Mouse (Mus musculus) midbrain, postnatal 0 days (tissue): ENCODE data around the gene Slc17a7. TPM values are rescaled to one million over a fixed set of nuclear protein-coding genes. Genes with fewer than 3 reads are reported as not detected.
A peak's percentile ranks its signal among the peaks of the same experiment; 100 is the strongest.
"Not testable (repeated sequence)": the region's sequence is repeated elsewhere in the genome, so short reads cannot be mapped to it uniquely, and the experiment has no call there.

Experiments
- ATAC-seq: fragments of 200-750 bp; cut with Nextera tagmentation; 2 replicates; pipeline ENCODE4 v1.8.0; 2017; ENCODE audit warnings: moderate number of reproducible peaks, mild to moderate bottlenecking, moderate TSS enrichment, moderate library complexity; ENCODE audit not compliant: low FRiP score
- DNase-seq: peaks from one replicate; pipeline ENCODE4 v3.0.0-alpha.2; 2015; ENCODE audit warnings: low spot score
- H3K27ac ChIP-seq: fragments of 300-500 bp; sonication (generic); 2 replicates; pipeline ENCODE4 v1.5.1; 2014; ENCODE audit warnings: low read depth, mild to moderate bottlenecking, low read length, mixed read lengths
- H3K27me3 ChIP-seq: fragments of 300-500 bp; sonication (generic); 2 replicates; pipeline ENCODE4 v1.6.1; 2014; ENCODE audit warnings: low read length, control low read depth, mixed read lengths; ENCODE audit not compliant: insufficient read depth
- H3K36me3 ChIP-seq: fragments of 300-500 bp; sonication (generic); 2 replicates; pipeline ENCODE4 v1.6.1; 2014; ENCODE audit warnings: low read length, control low read depth, mixed read lengths; ENCODE audit not compliant: insufficient read depth
- H3K4me1 ChIP-seq: fragments of 300-500 bp; sonication (generic); 2 replicates; pipeline ENCODE4 v1.6.1; 2014; ENCODE audit warnings: mild to moderate bottlenecking, control low read depth, antibody characterized with exemption, low read length, mixed read lengths; ENCODE audit not compliant: insufficient read depth
- H3K4me2 ChIP-seq: fragments of 300-500 bp; sonication (generic); 2 replicates; pipeline ENCODE4 v1.6.1; 2014; ENCODE audit warnings: low read depth, mild to moderate bottlenecking, low read length, mixed read lengths; ENCODE audit not compliant: poor library complexity, severe bottlenecking
- H3K4me3 ChIP-seq: fragments of 300-500 bp; sonication (generic); 2 replicates; pipeline ENCODE4 v1.5.1; 2014; ENCODE audit warnings: low read depth, mild to moderate bottlenecking, low read length, moderate library complexity
- H3K9ac ChIP-seq: fragments of 300-500 bp; sonication (generic); replicated peaks from 2 replicates; pipeline ENCODE4 v1.6.1; 2014; ENCODE audit warnings: mild to moderate bottlenecking, low read length, moderate library complexity, mixed read lengths; ENCODE audit not compliant: poor library complexity, severe bottlenecking
- H3K9me3 ChIP-seq: fragments of 300-500 bp; sonication (generic); 2 replicates; pipeline ENCODE4 v1.6.1; 2016; ENCODE audit warnings: low read length, control low read depth
- CTCF ChIP-seq: IDR thresholded peaks from 2 replicates; pipeline ENCODE4 v1.5.1; 2016; ENCODE audit warnings: antibody characterized with exemption, mild to moderate bottlenecking
- WGBS: fragments of 180-500 bp; shearing (Covaris S2); extraction: QIAGEN DNeasy Blood & Tissue Kit; methylation state at CpG from one replicate; pipeline ENCODE4 v1.1.7; 2014; 5-methylcytosine and 5-hydroxymethylcytosine counted together
- polyA plus RNA-seq: library from polyadenylated mRNA; unstranded; fragments of >200 nt; fragmentation: Nextera tagmentation; extraction: Ambion mirVana; gene quantifications from 2 replicates; pipeline ENCODE4 v1.2.1, GENCODE M21; 2015
- total RNA-seq: library from RNA; depleted of rRNA; stranded (reverse); fragments of >200 nt; gene quantifications from 2 replicates; pipeline ENCODE4 v1.2.3, GENCODE M21; 2014

Slc17a7 gene
- total and polyA plus RNA-seq, 2 experiments from 2014 or later, result 0.95 to 2.5 TPM

GRCm38 (mm10) chr7:45173772-45174171 lies 10.0 kb downstream of the Slc17a7 start:
- not testable (repeated sequence) for H3K9ac ChIP-seq, DNase-seq, H3K36me3 ChIP-seq, H3K4me1 ChIP-seq, H3K4me2 ChIP-seq, H3K4me3 ChIP-seq, H3K27ac ChIP-seq, H3K9me3 ChIP-seq, ATAC-seq
- peaks cover 58% of the 10 kb centered on the region for H3K27me3 ChIP-seq
- TF ChIP-seq CTCF, result peak; percentile 60
- 67% methylated on average over 1 of the region's 1 CpGs for WGBS

- TF ChIP-seq CTCF, result no peak
- Histone ChIP-seq H3K9ac (no peak overlapping the region), H3K4me1 (peaks cover 5% of the 10 kb centered on the region; the same call in 1 of the 2 replicates), H3K4me2 (no peak overlapping the region), H3K27ac (no peak overlapping the region), H3K9me3 (no peaks in the 10 kb centered on the region), H3K27me3 (peaks cover 58% of the 10 kb centered on the region), H3K36me3 (no peaks in the 10 kb centered on the region), H3K4me3 (0 out of 2 replicates have a peak overlapping the region, but pooled peaks have one; percentile 6)
- 4% methylated on average over 25 of the region's 29 CpGs for WGBS
- ATAC-seq (no peak), DNase-seq (no peak)
Observed at GRCm38 (mm10) chr7:45174567-45175280, 11.0 kb downstream of the Slc17a7 start.

GRCm38 (mm10) chr7:45175398-45175797 lies 11.6 kb downstream of the Slc17a7 start:
- H3K27ac ChIP-seq, result no peak overlapping the region
- no peak overlapping the region for H3K9ac ChIP-seq
- DNase-seq (no peak), ATAC-seq (no peak)
- H3K27me3 ChIP-seq, result peaks cover 64% of the 10 kb centered on the region
- no peaks in the 10 kb centered on the region for H3K36me3 ChIP-seq
- H3K4me3 ChIP-seq, result no peak overlapping the region
- 3% methylated on average over 13 of the region's 13 CpGs for WGBS
- TF ChIP-seq CTCF, result no peak
- H3K9me3 ChIP-seq, result no peaks in the 10 kb centered on the region
- H3K4me1 ChIP-seq, result peaks cover 5% of the 10 kb centered on the region; the same call in 1 of the 2 replicates
- no peak overlapping the region for H3K4me2 ChIP-seq

- H3K27me3 ChIP-seq, result peaks cover 69% of the 10 kb centered on the region
- DNase-seq (no peak), ATAC-seq (0 out of 2 replicates have a peak, but pooled peaks have one; percentile 45)
- no peak for TF ChIP-seq CTCF
- H3K9ac ChIP-seq, result no peak overlapping the region
- peak overlapping the region; percentile 39 for H3K4me2 ChIP-seq
- WGBS, result 2% methylated on average over 23 of the region's 23 CpGs
- H3K4me1 ChIP-seq, result peaks cover 5% of the 10 kb centered on the region; the same call in 1 of the 2 replicates
- peak overlapping the region; percentile 23 for H3K4me3 ChIP-seq
- no peaks in the 10 kb centered on the region for H3K36me3 ChIP-seq
- H3K27ac ChIP-seq, result no peak overlapping the region
- H3K9me3 ChIP-seq, result no peaks in the 10 kb centered on the region
Observed at GRCm38 (mm10) chr7:45175929-45176328, 12.2 kb downstream of the Slc17a7 start.

- Histone ChIP-seq H3K4me2 (peak overlapping the region; percentile 39), H3K36me3 (no peaks in the 10 kb centered on the region), H3K27ac (no peak overlapping the region), H3K4me3 (peak overlapping the region; percentile 23), H3K9ac (no peak overlapping the region), H3K27me3 (peaks cover 74% of the 10 kb centered on the region), H3K9me3 (no peaks in the 10 kb centered on the region), H3K4me1 (peaks cover 5% of the 10 kb centered on the region; the same call in 1 of the 2 replicates)
- WGBS, result under 1% methylated on average over 30 of the region's 31 CpGs
- ATAC-seq (no peak), DNase-seq (no peak)
- no peak for TF ChIP-seq CTCF
Observed at GRCm38 (mm10) chr7:45176356-45176755, 12.6 kb downstream of the Slc17a7 start.

- Histone ChIP-seq H3K9me3 (no peaks in the 10 kb centered on the region), H3K27ac (no peak overlapping the region), H3K4me1 (peaks cover 5% of the 10 kb centered on the region; the same call in 1 of the 2 replicates), H3K4me3 (no peak overlapping the region), H3K36me3 (no peaks in the 10 kb centered on the region), H3K4me2 (no peak overlapping the region), H3K9ac (no peak overlapping the region), H3K27me3 (peaks cover 94% of the 10 kb centered on the region)
- 29% methylated on average over 7 of the region's 7 CpGs for WGBS
- DNase-seq (no peak), ATAC-seq (no peak)
- no peak for TF ChIP-seq CTCF
Observed at GRCm38 (mm10) chr7:45178550-45178949, 14.8 kb downstream of the Slc17a7 start.
